15 mouse cellular contexts compared by ENCODE assay signal in genomic region chr2:180033956-180034355, GRCm38 (mm10). TPM values are rescaled to one million over a fixed set of nuclear protein-coding genes. Genes with fewer than 3 reads are reported as not detected.
DNase-seq lines count a peak whose midpoint lies in the region; ATAC-seq and TF ChIP-seq lines count a peak whose summit lies in the region.
"Had no signal": no experiment of that assay in that cellular context is flagged by ENCODE, and none has a peak within 500 bp of the region (broad histone marks: within the 10 kb centered on the region; RNA-seq: fewer than 3 reads in every experiment).

No protein-coding gene starts in this region.

- peaks cover 66% of the 10 kb centered on the region for H3K36me3 ChIP-seq in intestine, embryonic 15.5 days
- peaks cover 23% of the 10 kb centered on the region for H3K36me3 ChIP-seq in intestine, embryonic 16.5 days (ENCODE audit: control insufficient read depth, insufficient read depth, low read length)
- peaks cover 73% of the 10 kb centered on the region for H3K36me3 ChIP-seq in ES-E14 (ENCODE audit: control insufficient read depth, insufficient read depth, low read length, poor library complexity, severe bottlenecking)

- no peak for TF ChIP-seq POLR2A in embryonic fibroblast, embryonic 13.5 days (IDR thresholded peaks at IDR 0.05; ENCODE audit: low read depth, low read length)

- H3K27ac ChIP-seq in intestine, embryonic 15.5 days, result no peak overlapping the region
- no peak overlapping the region for H3K27ac ChIP-seq in intestine, embryonic 16.5 days (ENCODE audit: low read length)
- peak overlapping the region; percentile 24; the same call in 1 of the 2 replicates for H3K27ac ChIP-seq in ES-E14 (ENCODE audit: insufficient read depth, low read depth, low read length, poor library complexity, severe bottlenecking)
- peak overlapping the region; percentile 55; the same call in 1 of the 2 replicates for H3K27ac ChIP-seq in embryonic fibroblast, embryonic 13.5 days (ENCODE audit: insufficient read depth, low read length)
- H3K27ac ChIP-seq: gastrocnemius, adult 2 months; heart, embryonic 10.5 days; left cerebral cortex, adult 2 months; neural tube, embryonic 15.5 days had no signal

- 0 out of 2 replicates have a peak, but pooled peaks have one; percentile 16 for ATAC-seq in intestine, embryonic 15.5 days
- ATAC-seq in intestine, embryonic 16.5 days, result no peak
- no peak for ATAC-seq in erythroid progenitor cell, adult 5-6 weeks (replicated peaks; ENCODE audit: low FRiP score, poor library complexity, severe bottlenecking)
- ATAC-seq: activated CD4-positive, CD25-positive, alpha-beta regulatory T cell, adult 4 months had no signal

- in situ Hi-C loops in ES-E14 (cut with MboI; ENCODE audit: low sequenced_read_pairs in 2 of 2, unreplicated experiment in 2 of 2), result no loop called here

- H3K9me3 ChIP-seq in intestine, embryonic 15.5 days, result no peaks in the 10 kb centered on the region
- H3K9me3 ChIP-seq in intestine, embryonic 16.5 days (ENCODE audit: control insufficient read depth, low read length), result no peaks in the 10 kb centered on the region
- no peaks in the 10 kb centered on the region for H3K9me3 ChIP-seq in ES-E14 (ENCODE audit: control insufficient read depth, insufficient read depth, low read depth, low read length)
- H3K9me3 ChIP-seq: heart, embryonic 10.5 days; neural tube, embryonic 15.5 days had no signal

- H3K9ac ChIP-seq in intestine, embryonic 15.5 days, result no peak overlapping the region
- H3K9ac ChIP-seq in intestine, embryonic 16.5 days (ENCODE audit: low read depth, low read length), result no peak overlapping the region
- no peak overlapping the region for H3K9ac ChIP-seq in ES-E14 (ENCODE audit: insufficient read depth, low read depth, low read length, poor library complexity, severe bottlenecking)
- H3K9ac ChIP-seq: neural tube, embryonic 15.5 days had no signal

- H3K4me1 ChIP-seq in intestine, embryonic 15.5 days (replicated peaks), result no peaks in the 10 kb centered on the region
- H3K4me1 ChIP-seq in intestine, embryonic 16.5 days (ENCODE audit: control insufficient read depth, insufficient read depth, low read length), result no peaks in the 10 kb centered on the region
- H3K4me1 ChIP-seq in ES-E14 (ENCODE audit: control insufficient read depth in 2 of 2, insufficient read depth in 2 of 2, low read length in 2 of 2, poor library complexity in 1 of 2), result peaks cover 3 to 17% of the 10 kb centered on the region in 2 experiments; a peak in 1 of 4 replicates
- peaks cover 16% of the 10 kb centered on the region for H3K4me1 ChIP-seq in embryonic fibroblast, embryonic 13.5 days (ENCODE audit: control insufficient read depth, insufficient read depth, low read length)

- no peaks in the 10 kb centered on the region for H3K27me3 ChIP-seq in intestine, embryonic 15.5 days (replicated peaks)
- H3K27me3 ChIP-seq in intestine, embryonic 16.5 days (replicated peaks; ENCODE audit: control insufficient read depth, insufficient read depth, low read length), result no peaks in the 10 kb centered on the region
- H3K27me3 ChIP-seq: neural tube, embryonic 15.5 days had no signal

- peak; percentile 69 for DNase-seq in 3134 (ENCODE audit: extremely low read depth, insufficient read length, low spot score)
- DNase-seq in ES-E14 (ENCODE audit: low read depth, low spot score), result no peak
- DNase-seq in frontal cortex, postnatal 14 days (ENCODE audit: low spot score in 2 of 2), result no peak
- DNase-seq: cerebellum, postnatal 25 days; gastrocnemius, adult 2 months; kidney, postnatal 4 days; thymus, postnatal 36 days had no signal

- 65% methylated on average over 3 of the region's 3 CpGs for WGBS in intestine, embryonic 15.5 days
- WGBS in intestine, embryonic 16.5 days, result 66% methylated on average over 3 of the region's 3 CpGs

- TF ChIP-seq CTCF in embryonic fibroblast, embryonic 13.5 days (IDR thresholded peaks at IDR 0.05; ENCODE audit: borderline replicate concordance, insufficient read depth, low read length), result no peak

- H3K4me3 ChIP-seq in intestine, embryonic 15.5 days (replicated peaks), result no peak overlapping the region
- no peak overlapping the region for H3K4me3 ChIP-seq in intestine, embryonic 16.5 days (ENCODE audit: low read length)
- H3K4me3 ChIP-seq in ES-E14 (ENCODE audit: insufficient read depth in 1 of 2, low read depth in 1 of 2, low read length in 2 of 2, poor library complexity in 1 of 2, severe bottlenecking in 1 of 2), result no peak overlapping the region
- H3K4me3 ChIP-seq in embryonic fibroblast, embryonic 13.5 days (ENCODE audit: insufficient read depth, low read length), result no peak overlapping the region
- H3K4me3 ChIP-seq: gastrocnemius, adult 2 months; heart, embryonic 10.5 days; left cerebral cortex, adult 2 months; neural tube, embryonic 15.5 days had no signal

- no peak overlapping the region for H3K4me2 ChIP-seq in intestine, embryonic 15.5 days (replicated peaks)
- no peak overlapping the region for H3K4me2 ChIP-seq in intestine, embryonic 16.5 days (ENCODE audit: low read depth, low read length)
- H3K4me2 ChIP-seq: neural tube, embryonic 15.5 days had no signal

TF ChIP-seq in ES-E14, 5 proteins besides CTCF, POLR2A, EP300 and RAD21:
- no peak for TF ChIP-seq HCFC1 (IDR thresholded peaks at IDR 0.05; ENCODE audit: borderline replicate concordance, insufficient read depth, low read length)
- no peak for TF ChIP-seq CHD2 (IDR thresholded peaks at IDR 0.05; ENCODE audit: low read depth, low read length)
- no peak for TF ChIP-seq MAFK (IDR thresholded peaks at IDR 0.05; ENCODE audit: insufficient read depth, low read depth, low read length)
- no peak for TF ChIP-seq ZNF384 (IDR thresholded peaks at IDR 0.05; ENCODE audit: low read depth, low read length)
- no peak for TF ChIP-seq ZC3H11A (IDR thresholded peaks at IDR 0.05; ENCODE audit: borderline replicate concordance, low read depth, low read length)
TF ChIP-seq in ES-E14: peak in this region for 0.

RNA-seq across cellular contexts. Expression of gene Psma7, which starts 8.3 kb away (rescaled TPM):
- 584 and 619 TPM in 2 replicates for polyA plus RNA-seq in intestine, embryonic 15.5 days (2015; fragmentation: Nextera tagmentation; extraction: Ambion mirVana)
- 515 and 554 TPM in 2 replicates for polyA plus RNA-seq in intestine, embryonic 16.5 days (2015; fragmentation: Nextera tagmentation; extraction: Ambion mirVana)
- total RNA-seq in ES-E14 (2012; rRNA removed), result 364 and 381 TPM in 2 replicates
- 163 and 173 TPM in 2 replicates for polyA plus RNA-seq in embryonic fibroblast, embryonic 13.5 days (2011; ENCODE audit: insufficient read length, low read depth, missing spikeins)
- total RNA-seq in erythroid progenitor cell, adult 5-6 weeks (2015; ENCODE audit: low replicate concordance), result 54.1 and 65.2 TPM in 2 replicates
- total RNA-seq in erythroid progenitor cell, adult 5-6 weeks (2017; ENCODE audit: low replicate concordance), result 69.1 and 112 TPM in 2 replicates

RNA-seq across cellular contexts. Expression of gene Ss18l1, which starts 8.4 kb away (rescaled TPM):
- polyA plus RNA-seq in intestine, embryonic 15.5 days (2015; fragmentation: Nextera tagmentation; extraction: Ambion mirVana), result 3.7 and 4.2 TPM in 2 replicates
- 3.4 and 3.7 TPM in 2 replicates for polyA plus RNA-seq in intestine, embryonic 16.5 days (2015; fragmentation: Nextera tagmentation; extraction: Ambion mirVana)
- total RNA-seq in ES-E14 (2012; rRNA removed), result 4.9 and 5.8 TPM in 2 replicates
- polyA plus RNA-seq in embryonic fibroblast, embryonic 13.5 days (2011; ENCODE audit: insufficient read length, low read depth, missing spikeins), result 3.4 and 3.9 TPM in 2 replicates
- 0.36 TPM in 1 of 2 replicates, not detected in the other for total RNA-seq in erythroid progenitor cell, adult 5-6 weeks (2015; ENCODE audit: low replicate concordance)
- total RNA-seq in erythroid progenitor cell, adult 5-6 weeks (2017; ENCODE audit: low replicate concordance), result 0.13 and 0.68 TPM in 2 replicates

RNA-seq across cellular contexts. Expression of gene Lsm14b, which starts 9.2 kb away (rescaled TPM):
- polyA plus RNA-seq in intestine, embryonic 15.5 days (2015; fragmentation: Nextera tagmentation; extraction: Ambion mirVana), result 5.5 and 5.6 TPM in 2 replicates
- polyA plus RNA-seq in intestine, embryonic 16.5 days (2015; fragmentation: Nextera tagmentation; extraction: Ambion mirVana), result 2.4 and 2.5 TPM in 2 replicates
- total RNA-seq in ES-E14 (2012; rRNA removed), result 44.4 and 46.0 TPM in 2 replicates
- polyA plus RNA-seq in embryonic fibroblast, embryonic 13.5 days (2011; ENCODE audit: insufficient read length, low read depth, missing spikeins), result 54.7 and 63.3 TPM in 2 replicates
- total RNA-seq in erythroid progenitor cell, adult 5-6 weeks (2015; ENCODE audit: low replicate concordance), result 6.5 and 7.1 TPM in 2 replicates
- total RNA-seq in erythroid progenitor cell, adult 5-6 weeks (2017; ENCODE audit: low replicate concordance), result 5.7 and 11.3 TPM in 2 replicates

RNA-seq across cellular contexts. Expression of gene Mtg2, which starts 36.4 kb away (rescaled TPM):
- 24.9 and 28.2 TPM in 2 replicates for polyA plus RNA-seq in intestine, embryonic 15.5 days (2015; fragmentation: Nextera tagmentation; extraction: Ambion mirVana)
- polyA plus RNA-seq in intestine, embryonic 16.5 days (2015; fragmentation: Nextera tagmentation; extraction: Ambion mirVana), result 25.4 and 31.0 TPM in 2 replicates
- total RNA-seq in ES-E14 (2012; rRNA removed), result 33.9 and 35.3 TPM in 2 replicates
- 11.4 and 15.2 TPM in 2 replicates for polyA plus RNA-seq in embryonic fibroblast, embryonic 13.5 days (2011; ENCODE audit: insufficient read length, low read depth, missing spikeins)
- total RNA-seq in erythroid progenitor cell, adult 5-6 weeks (2015; ENCODE audit: low replicate concordance), result 1.3 TPM in 1 of 2 replicates, not detected in the other
- 2.6 and 4.9 TPM in 2 replicates for total RNA-seq in erythroid progenitor cell, adult 5-6 weeks (2017; ENCODE audit: low replicate concordance)

RNA-seq across cellular contexts. Expression of gene Taf4, which starts 57.5 kb away (rescaled TPM):
- 3.0 and 3.1 TPM in 2 replicates for polyA plus RNA-seq in intestine, embryonic 15.5 days (2015; fragmentation: Nextera tagmentation; extraction: Ambion mirVana)
- 1.8 and 2.5 TPM in 2 replicates for polyA plus RNA-seq in intestine, embryonic 16.5 days (2015; fragmentation: Nextera tagmentation; extraction: Ambion mirVana)
- 19.0 and 26.3 TPM in 2 replicates for total RNA-seq in ES-E14 (2012; rRNA removed)
- 10.4 and 11.5 TPM in 2 replicates for polyA plus RNA-seq in embryonic fibroblast, embryonic 13.5 days (2011; ENCODE audit: insufficient read length, low read depth, missing spikeins)
- total RNA-seq in erythroid progenitor cell, adult 5-6 weeks (2015; ENCODE audit: low replicate concordance), result 51.6 and 57.3 TPM in 2 replicates
- total RNA-seq in erythroid progenitor cell, adult 5-6 weeks (2017; ENCODE audit: low replicate concordance), result 84.2 and 117 TPM in 2 replicates

Comparison
In these comparisons a context has a peak if more than half of its experiments do, and no peak if none do; other contexts are left out.
1. H3K27ac ChIP-seq: peak in ES-E14 (single experiment) and embryonic fibroblast, embryonic 13.5 days (single experiment); none in intestine, embryonic 15.5 days (single experiment) and intestine, embryonic 16.5 days (single experiment).